ENCODE assay signal across 8 mouse cellular contexts in the genomic region with DNA sequence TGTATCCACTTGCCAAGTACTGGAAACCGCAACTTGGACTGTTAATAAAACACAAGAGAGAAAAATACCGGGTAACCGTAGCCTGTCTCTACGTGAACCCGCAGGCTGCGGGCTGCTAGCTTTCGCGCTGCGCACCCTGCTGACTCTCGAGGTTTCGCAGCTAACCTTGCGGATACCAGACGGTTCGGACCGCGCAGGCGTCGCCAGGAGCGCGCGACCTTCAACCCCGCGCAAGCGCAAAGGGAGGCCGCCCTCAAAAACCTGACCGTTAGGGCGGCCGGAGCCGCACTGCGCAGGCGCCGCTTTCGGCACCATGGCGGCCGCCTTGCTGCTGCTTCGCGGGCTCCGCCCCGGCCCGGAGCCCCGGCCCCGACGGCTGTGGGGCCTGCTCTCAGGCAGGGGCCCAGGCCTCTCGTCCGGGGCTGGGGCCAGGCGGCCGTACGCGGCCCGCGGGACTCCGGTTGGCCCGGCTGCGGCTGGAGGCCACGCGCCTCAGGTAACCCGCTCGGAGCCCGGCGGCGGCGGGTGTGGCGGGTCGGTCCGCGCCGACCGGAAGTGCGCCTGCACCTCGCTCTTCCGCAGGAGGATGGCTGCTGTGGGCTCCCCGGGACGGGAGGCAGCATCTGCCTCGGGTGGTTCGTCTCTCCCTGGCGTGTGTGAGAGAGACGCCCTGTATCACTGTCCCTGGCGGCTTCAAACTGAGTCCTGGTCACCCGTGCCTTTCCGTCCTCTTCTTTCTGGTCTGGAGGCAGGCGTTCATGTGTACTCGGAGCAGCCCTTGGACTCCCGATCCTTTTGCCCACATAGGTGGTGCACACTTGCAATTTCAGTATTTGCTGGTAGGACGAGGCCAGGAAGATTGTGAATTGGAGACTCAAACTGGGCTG. TPM values are rescaled to one million over a fixed set of nuclear protein-coding genes. Genes with fewer than 3 reads are reported as not detected.
A peak's percentile ranks its signal among the peaks of the same experiment; 100 is the strongest.
DNase-seq lines count a peak whose midpoint lies in the region; ATAC-seq and TF ChIP-seq lines count a peak whose summit lies in the region.

No protein-coding gene starts in this region.

- peak overlapping the region; percentile 86 for H3K27ac ChIP-seq in bone marrow macrophage, adult 2 months (ENCODE audit: insufficient read depth, low read depth, low read length)
- H3K27ac ChIP-seq in embryonic fibroblast, embryonic 13.5 days (ENCODE audit: insufficient read depth, low read length): peak overlapping the region; percentile 79
- H3K27ac ChIP-seq in heart, embryonic 10.5 days: peak overlapping the region; percentile 99
- H3K27ac ChIP-seq in kidney, embryonic 15.5 days: peak overlapping the region; percentile 93

- DNase-seq in A20 (ENCODE audit: low read depth, low spot score) (peak; percentile 98), liver (peak; percentile 98)
- peak; percentile 97 for DNase-seq in heart, embryonic 10.5 days (ENCODE audit: low spot score)
- DNase-seq in spleen, postnatal 4 days (ENCODE audit: low spot score in 2 of 2): peak; percentile 96 to 98

- peak overlapping the region; percentile 94 for H3K4me3 ChIP-seq in bone marrow macrophage, adult 2 months (ENCODE audit: insufficient read depth, low read length)
- peak overlapping the region; percentile 90 for H3K4me3 ChIP-seq in embryonic fibroblast, embryonic 13.5 days (ENCODE audit: insufficient read depth, low read length)
- peak overlapping the region; percentile 93 for H3K4me3 ChIP-seq in heart, embryonic 10.5 days
- H3K4me3 ChIP-seq in kidney, embryonic 15.5 days (replicated peaks): peak overlapping the region; percentile 97

- peak; percentile 98 for ATAC-seq in kidney, embryonic 15.5 days (replicated peaks; ENCODE audit: low FRiP score)
- ATAC-seq in monocyte, adult 5-6 weeks (replicated peaks; ENCODE audit: insufficient number of reproducible peaks, low FRiP score, low TSS enrichment, poor library complexity, severe bottlenecking): peak; percentile 88

- WGBS in heart, embryonic 10.5 days: under 1% methylated on average over 84 of the region's 84 CpGs
- under 1% methylated on average over 78 of the region's 84 CpGs for WGBS in kidney, embryonic 15.5 days

- no peak for TF ChIP-seq CTCF in bone marrow macrophage, adult 2 months (IDR thresholded peaks at IDR 0.05; ENCODE audit: low read depth, low read length)
- peak; percentile 67; the same call in 1 of the 2 replicates for TF ChIP-seq CTCF in embryonic fibroblast, embryonic 13.5 days (IDR thresholded peaks at IDR 0.05; ENCODE audit: borderline replicate concordance, insufficient read depth, low read length)

- no peaks in the 10 kb centered on the region for H3K9me3 ChIP-seq in heart, embryonic 10.5 days
- H3K9me3 ChIP-seq in kidney, embryonic 15.5 days (replicated peaks): no peaks in the 10 kb centered on the region

- peaks cover 4% of the 10 kb centered on the region for H3K4me1 ChIP-seq in bone marrow macrophage, adult 2 months (ENCODE audit: control insufficient read depth, insufficient read depth, low read length)
- peaks cover 7% of the 10 kb centered on the region; the same call in 1 of the 2 replicates for H3K4me1 ChIP-seq in embryonic fibroblast, embryonic 13.5 days (ENCODE audit: control insufficient read depth, insufficient read depth, low read length)
- peaks cover 25% of the 10 kb centered on the region for H3K4me1 ChIP-seq in heart, embryonic 10.5 days
- peaks cover 25% of the 10 kb centered on the region for H3K4me1 ChIP-seq in kidney, embryonic 15.5 days

- TF ChIP-seq POLR2A in bone marrow macrophage, adult 2 months (IDR thresholded peaks at IDR 0.05; ENCODE audit: borderline replicate concordance, low read depth, low read length): peak; percentile 27; the same call in 1 of the 2 replicates
- peak; percentile 93 for TF ChIP-seq POLR2A in embryonic fibroblast, embryonic 13.5 days (IDR thresholded peaks at IDR 0.05; ENCODE audit: low read depth, low read length)

- H3K27me3 ChIP-seq in heart, embryonic 10.5 days (ENCODE audit: insufficient read depth, poor library complexity, severe bottlenecking): no peaks in the 10 kb centered on the region
- H3K27me3 ChIP-seq in kidney, embryonic 15.5 days: no peaks in the 10 kb centered on the region

- peak overlapping the region; percentile 99 for H3K9ac ChIP-seq in kidney, embryonic 15.5 days

- H3K4me2 ChIP-seq in kidney, embryonic 15.5 days: peak overlapping the region; percentile 64

- H3K36me3 ChIP-seq in heart, embryonic 10.5 days: peaks cover 28% of the 10 kb centered on the region
- H3K36me3 ChIP-seq in kidney, embryonic 15.5 days: peaks cover 25% of the 10 kb centered on the region

RNA-seq across cellular contexts. Expression of gene Spg7, which starts 2.7 kb away (rescaled TPM):
- polyA plus RNA-seq in bone marrow macrophage, adult 2 months (2012; ENCODE audit: insufficient read depth, insufficient read length, missing spikeins): 58.3 and 65.1 TPM in 2 replicates
- polyA plus RNA-seq in embryonic fibroblast, embryonic 13.5 days (2011; ENCODE audit: insufficient read length, low read depth, missing spikeins): 52.4 and 80.7 TPM in 2 replicates
- 57.4 and 63.0 TPM in 2 replicates for polyA plus RNA-seq in heart, embryonic 10.5 days (2016; fragmentation: Nextera tagmentation; extraction: Ambion mirVana)
- polyA plus RNA-seq in kidney, embryonic 15.5 days (2015; fragmentation: Nextera tagmentation; extraction: Ambion mirVana): 48.9 and 52.5 TPM in 2 replicates
- total RNA-seq in monocyte, adult 5-6 weeks (2017): 42.5 to 63.1 TPM (median 50.2 TPM) in 3 replicates

RNA-seq across cellular contexts. Expression of gene Ankrd11, which starts 23.4 kb away (rescaled TPM):
- polyA plus RNA-seq in bone marrow macrophage, adult 2 months (2012; ENCODE audit: insufficient read depth, insufficient read length, missing spikeins): 76.2 and 79.2 TPM in 2 replicates
- polyA plus RNA-seq in embryonic fibroblast, embryonic 13.5 days (2011; ENCODE audit: insufficient read length, low read depth, missing spikeins): 76.2 and 83.5 TPM in 2 replicates
- polyA plus RNA-seq in heart, embryonic 10.5 days (2016; fragmentation: Nextera tagmentation; extraction: Ambion mirVana): 32.9 TPM in 2 replicates
- polyA plus RNA-seq in kidney, embryonic 15.5 days (2015; fragmentation: Nextera tagmentation; extraction: Ambion mirVana): 33.5 and 38.0 TPM in 2 replicates
- total RNA-seq in monocyte, adult 5-6 weeks (2017): 160 to 261 TPM (median 161 TPM) in 3 replicates

RNA-seq across cellular contexts. Expression of gene Rpl13, which starts 36.7 kb away (rescaled TPM):
- polyA plus RNA-seq in bone marrow macrophage, adult 2 months (2012; ENCODE audit: insufficient read depth, insufficient read length, missing spikeins): 1,467 and 1,640 TPM in 2 replicates
- 1,585 and 1,789 TPM in 2 replicates for polyA plus RNA-seq in embryonic fibroblast, embryonic 13.5 days (2011; ENCODE audit: insufficient read length, low read depth, missing spikeins)
- polyA plus RNA-seq in heart, embryonic 10.5 days (2016; fragmentation: Nextera tagmentation; extraction: Ambion mirVana): 1,165 and 1,266 TPM in 2 replicates
- 1,386 and 1,404 TPM in 2 replicates for polyA plus RNA-seq in kidney, embryonic 15.5 days (2015; fragmentation: Nextera tagmentation; extraction: Ambion mirVana)
- 1,374 to 1,974 TPM (median 1,861 TPM) in 3 replicates for total RNA-seq in monocyte, adult 5-6 weeks (2017)

RNA-seq across cellular contexts. Expression of gene Cpne7, which starts 51.7 kb away (rescaled TPM):
- not detected in 2 replicates for polyA plus RNA-seq in bone marrow macrophage, adult 2 months (2012; ENCODE audit: insufficient read depth, insufficient read length, missing spikeins)
- 0.80 and 0.90 TPM in 2 replicates for polyA plus RNA-seq in embryonic fibroblast, embryonic 13.5 days (2011; ENCODE audit: insufficient read length, low read depth, missing spikeins)
- polyA plus RNA-seq in heart, embryonic 10.5 days (2016; fragmentation: Nextera tagmentation; extraction: Ambion mirVana): 0.76 and 1.5 TPM in 2 replicates
- polyA plus RNA-seq in kidney, embryonic 15.5 days (2015; fragmentation: Nextera tagmentation; extraction: Ambion mirVana): 0.63 and 1.0 TPM in 2 replicates
- 3.8 to 29.8 TPM (median 13.9 TPM) in 3 replicates for total RNA-seq in monocyte, adult 5-6 weeks (2017)

Comparison
In these comparisons a context has a peak if more than half of its experiments do, and no peak if none do; other contexts are left out.
1. Peak in every context shown above with its lines: DNase-seq, ATAC-seq, H3K4me3 ChIP-seq and H3K27ac ChIP-seq.